Mouse (Mus musculus) myocyte (in vitro differentiated cells): Measurements from ENCODE around the gene Slc39a11. TPM values are rescaled to one million over a fixed set of nuclear protein-coding genes. Genes with fewer than 3 reads are reported as not detected.

Source experiments
- H3K27me3 ChIP-seq: one replicate; pipeline ENCODE4 v1.6.1; 2011; ENCODE audit not compliant: control insufficient read depth, insufficient read depth, insufficient read length
- H3K36me3 ChIP-seq: one replicate; pipeline ENCODE4 v1.6.1; 2011; ENCODE audit not compliant: control insufficient read depth, insufficient read depth
- H3K4me2 ChIP-seq: one replicate; pipeline ENCODE4 v1.6.1; 2011; ENCODE audit warnings: low read depth, control low read depth
- H3K4me3 ChIP-seq: one replicate; pipeline ENCODE4 v1.5.1; 2011; ENCODE audit warnings: mild to moderate bottlenecking, control low read depth, moderate library complexity
- H3K79me2 ChIP-seq: one replicate; pipeline ENCODE4 v1.6.1; 2011; ENCODE audit not compliant: control insufficient read depth, insufficient read depth
- H3ac ChIP-seq: one replicate; pipeline ENCODE4 v1.6.1; 2011; ENCODE audit not compliant: control insufficient read depth, insufficient read length
- CEBPB ChIP-seq: IDR thresholded peaks from 2 replicates; pipeline ENCODE4 v1.6.1; 2011; ENCODE audit warnings: mild to moderate bottlenecking, moderate library complexity; ENCODE audit not compliant: poor library complexity, insufficient read depth, severe bottlenecking
- E2F4 ChIP-seq: IDR thresholded peaks from one replicate; pipeline ENCODE4 v1.6.1; 2011; ENCODE audit warnings: mild to moderate bottlenecking, control low read depth, moderate library complexity; ENCODE audit not compliant: insufficient read depth
- MAX ChIP-seq: IDR thresholded peaks from one replicate; pipeline ENCODE4 v1.6.1; 2011; ENCODE audit warnings: low read depth, mild to moderate bottlenecking, control low read depth
- MYOD1 ChIP-seq, 3 experiments: IDR thresholded peaks; one replicate each; pipeline ENCODE4 v1.6.1; 2011; ENCODE audit warnings: control low read depth in 2 of 3, low read depth in 2 of 3, mild to moderate bottlenecking in 2 of 3, moderate library complexity in 1 of 3; ENCODE audit not compliant: insufficient read length in 2 of 3, control insufficient read depth in 1 of 3
- MYOG ChIP-seq, 3 experiments: IDR thresholded peaks; one replicate each; pipeline ENCODE4 v1.6.1; 2011; ENCODE audit warnings: control low read depth in 2 of 3, low read depth in 2 of 3, mild to moderate bottlenecking in 2 of 3; ENCODE audit not compliant: insufficient read length in 2 of 3, control insufficient read depth in 1 of 3, insufficient read depth in 1 of 3
- POLR2A ChIP-seq: IDR thresholded peaks from one replicate; pipeline ENCODE4 v1.6.1; 2011; ENCODE audit warnings: low read depth, mild to moderate bottlenecking, control low read depth, moderate library complexity; ENCODE audit not compliant: insufficient read length
- POLR2AphosphoS2 ChIP-seq: IDR thresholded peaks from one replicate; pipeline ENCODE4 v1.6.1; 2011; ENCODE audit warnings: low read depth, control low read depth; ENCODE audit not compliant: insufficient read length
- REST ChIP-seq: IDR thresholded peaks from one replicate; pipeline ENCODE4 v1.6.1; 2011; ENCODE audit warnings: mild to moderate bottlenecking, control low read depth, moderate library complexity; ENCODE audit not compliant: insufficient read depth, insufficient read length
- SRF ChIP-seq: IDR thresholded peaks from one replicate; pipeline ENCODE4 v1.6.1; 2011; ENCODE audit warnings: low read depth; ENCODE audit not compliant: control insufficient read depth, insufficient read length
- TCF12 ChIP-seq: IDR thresholded peaks from one replicate; pipeline ENCODE4 v1.6.1; 2011; ENCODE audit warnings: mild to moderate bottlenecking, control low read depth; ENCODE audit not compliant: poor library complexity, insufficient read depth, severe bottlenecking
- TCF3 ChIP-seq: IDR thresholded peaks from one replicate; pipeline ENCODE4 v1.6.1; 2011; ENCODE audit warnings: low read depth, control low read depth; ENCODE audit not compliant: insufficient read length
- USF1 ChIP-seq: IDR thresholded peaks from one replicate; pipeline ENCODE4 v1.6.1; 2011; ENCODE audit warnings: low read depth, mild to moderate bottlenecking, control low read depth, moderate library complexity
- polyA plus RNA-seq: library from polyadenylated mRNA; unstranded; fragments of >200 nt; fragmentation: generic; extraction: Trizol; gene quantifications from one replicate; pipeline ENCODE4 v1.2.1, GENCODE M21; 2012; ENCODE audit warnings: missing spikeins

Gene Slc39a11
- polyA plus RNA-seq, 1 experiment: 15.7 TPM

DNA sequence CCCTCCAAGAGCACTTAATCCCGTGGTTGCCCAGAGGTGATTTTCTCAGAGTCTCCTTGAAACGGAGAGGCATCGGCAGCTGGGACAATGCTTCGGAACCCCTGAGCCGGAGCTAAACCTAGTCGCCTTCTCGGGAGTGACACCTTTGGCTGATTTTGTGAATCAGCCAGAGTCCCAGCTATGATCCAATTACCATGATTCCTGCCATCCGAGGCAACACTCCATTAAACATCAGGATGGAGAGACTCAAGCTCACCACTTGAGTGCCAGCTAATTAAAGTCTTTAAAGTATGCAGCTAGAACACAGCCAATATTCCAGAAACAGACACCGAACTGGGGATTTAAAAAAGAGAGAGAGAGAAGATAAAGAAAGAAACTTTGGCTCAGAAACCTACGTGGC lies 136.9 kb downstream of the Slc39a11 start:
- Histone ChIP-seq H3K36me3 (no peaks in the 10 kb centered on the region), H3K4me3 (no peak overlapping the region), H3K27me3 (no peaks in the 10 kb centered on the region), H3K79me2 (no peaks in the 10 kb centered on the region), H3K4me2 (no peak overlapping the region), H3ac (no peak overlapping the region)
- no peak for TF ChIP-seq USF1
- no peak for TF ChIP-seq TCF12
- TF ChIP-seq POLR2AphosphoS2: no peak
- no peak for TF ChIP-seq POLR2A
- TF ChIP-seq MYOD1 (IDR thresholded peaks at IDR 0.05; ENCODE audit: control insufficient read depth in 1 of 3, insufficient read length in 2 of 3, low read depth in 2 of 3): no peak
- TF ChIP-seq E2F4: no peak
- TF ChIP-seq REST: no peak
- no peak for TF ChIP-seq TCF3
- no peak for TF ChIP-seq MAX
- no peak for TF ChIP-seq MYOG (IDR thresholded peaks at IDR 0.05; ENCODE audit: control insufficient read depth in 1 of 3, insufficient read depth in 1 of 3, insufficient read length in 2 of 3, low read depth in 2 of 3)

DNA sequence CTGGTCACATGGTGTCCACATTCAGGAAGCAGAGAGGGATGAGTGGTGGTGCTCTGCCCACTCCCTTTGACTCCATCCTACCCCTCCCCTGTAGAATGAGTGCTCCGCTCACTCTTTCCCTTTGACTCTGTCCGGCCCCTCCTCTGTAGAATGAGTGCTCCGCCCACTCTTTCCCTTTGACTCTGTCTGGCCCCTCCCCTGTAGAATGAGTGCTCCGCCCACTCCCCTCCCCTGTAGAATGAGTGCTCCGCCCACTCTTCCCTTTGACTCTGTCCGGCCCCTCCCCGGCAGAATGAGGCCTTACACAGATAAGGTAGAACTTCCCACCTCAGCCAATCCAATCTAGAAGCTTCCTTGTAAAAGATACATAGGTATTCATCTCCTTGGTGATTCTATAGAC lies 137.7 kb downstream of the Slc39a11 start:
- TF ChIP-seq USF1: no peak
- no peak for TF ChIP-seq TCF12
- TF ChIP-seq REST: no peak
- no peak for TF ChIP-seq MYOD1 (IDR thresholded peaks at IDR 0.05; ENCODE audit: control insufficient read depth in 1 of 3, insufficient read length in 2 of 3, low read depth in 2 of 3)
- TF ChIP-seq POLR2AphosphoS2: no peak
- no peak for TF ChIP-seq POLR2A
- no peak for TF ChIP-seq TCF3
- no peak for TF ChIP-seq SRF
- no peak for TF ChIP-seq E2F4
- TF ChIP-seq MYOG (IDR thresholded peaks at IDR 0.05; ENCODE audit: control insufficient read depth in 1 of 3, insufficient read depth in 1 of 3, insufficient read length in 2 of 3, low read depth in 2 of 3): no peak
- no peak for TF ChIP-seq CEBPB
- TF ChIP-seq MAX: no peak

DNA sequence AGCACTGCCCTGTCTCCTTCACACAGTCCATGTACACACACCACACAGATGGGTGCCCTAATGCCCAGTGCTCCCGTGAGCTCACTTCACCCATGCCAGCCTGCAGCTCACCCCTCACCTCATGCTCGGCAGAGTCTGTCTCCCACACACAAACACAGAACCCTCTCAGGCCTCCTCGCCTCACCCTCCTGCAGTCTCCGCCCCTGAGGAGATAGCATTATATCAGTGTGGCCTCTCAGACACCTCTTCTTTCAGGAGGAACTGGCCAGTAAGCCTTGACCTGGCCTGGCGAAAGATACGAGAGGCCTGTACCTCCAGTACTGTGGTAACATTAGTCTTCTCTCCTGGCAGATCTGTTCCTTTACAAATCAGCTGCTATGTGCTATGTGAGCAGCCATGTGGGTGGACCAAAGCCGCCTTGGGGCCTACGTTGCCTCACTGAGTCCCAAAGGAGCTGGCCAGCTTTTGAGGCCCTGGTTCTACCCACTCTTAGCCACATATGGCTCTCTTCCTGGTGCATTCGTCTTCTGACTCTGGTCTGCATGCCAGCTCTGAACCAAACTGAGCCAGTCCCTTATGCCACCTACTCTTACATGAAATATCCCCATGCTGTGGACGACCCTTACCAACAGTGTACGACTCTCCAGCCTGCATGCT lies 138.8 kb downstream of the Slc39a11 start:
- no peaks in the 10 kb centered on the region for H3K79me2 ChIP-seq
- no peak overlapping the region for H3ac ChIP-seq
- no peak overlapping the region for H3K4me3 ChIP-seq
- H3K4me2 ChIP-seq: no peak overlapping the region
- no peak for TF ChIP-seq CEBPB
- TF ChIP-seq MYOD1 (IDR thresholded peaks at IDR 0.05; ENCODE audit: control insufficient read depth in 1 of 3, insufficient read length in 2 of 3, low read depth in 2 of 3): no peak
- no peak for TF ChIP-seq POLR2AphosphoS2
- TF ChIP-seq TCF3: no peak
- TF ChIP-seq USF1: no peak
- TF ChIP-seq POLR2A: no peak
- TF ChIP-seq TCF12: no peak
- no peak for TF ChIP-seq MYOG (IDR thresholded peaks at IDR 0.05; ENCODE audit: control insufficient read depth in 1 of 3, insufficient read depth in 1 of 3, insufficient read length in 2 of 3, low read depth in 2 of 3)
- TF ChIP-seq REST: no peak
- no peak for TF ChIP-seq E2F4
- no peak for TF ChIP-seq SRF
- TF ChIP-seq MAX: no peak
- H3K36me3 ChIP-seq: no peaks in the 10 kb centered on the region
- no peaks in the 10 kb centered on the region for H3K27me3 ChIP-seq

More for the DNA sequence above, 137.7 kb downstream of the Slc39a11 start:
- Histone ChIP-seq H3K4me2 (no peak overlapping the region), H3K4me3 (no peak overlapping the region), H3ac (no peak overlapping the region), H3K36me3 (no peaks in the 10 kb centered on the region), H3K27me3 (no peaks in the 10 kb centered on the region), H3K79me2 (no peaks in the 10 kb centered on the region)

DNA sequence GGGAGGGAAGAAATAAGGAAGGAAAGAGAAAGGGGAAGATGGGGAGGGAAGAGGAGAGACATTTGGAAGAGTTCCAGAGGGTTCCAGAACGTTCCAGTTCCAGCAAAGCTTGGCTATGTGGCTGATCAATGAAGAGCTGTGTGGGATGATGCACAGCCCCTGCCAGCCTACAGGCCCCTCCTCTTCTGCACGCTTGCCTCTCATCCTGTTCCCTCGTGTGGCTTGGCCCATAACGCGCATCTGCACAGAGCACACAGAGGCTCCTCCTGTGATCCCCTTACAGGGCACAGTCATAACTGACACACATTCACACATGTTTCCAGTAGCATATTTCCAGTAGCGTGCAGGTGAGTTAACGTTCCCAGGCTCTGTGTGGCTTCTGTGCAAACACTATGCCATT lies 139.6 kb downstream of the Slc39a11 start:
- TF ChIP-seq MAX (no peak), POLR2A (no peak), CEBPB (no peak), POLR2AphosphoS2 (no peak), TCF12 (no peak), USF1 (no peak), MYOD1 (IDR thresholded peaks at IDR 0.05; ENCODE audit: control insufficient read depth in 1 of 3, insufficient read length in 2 of 3, low read depth in 2 of 3) (no peak), E2F4 (no peak), SRF (no peak), MYOG (IDR thresholded peaks at IDR 0.05; ENCODE audit: control insufficient read depth in 1 of 3, insufficient read depth in 1 of 3, insufficient read length in 2 of 3, low read depth in 2 of 3) (no peak), TCF3 (no peak), REST (no peak)
- Histone ChIP-seq H3K27me3 (no peaks in the 10 kb centered on the region), H3K4me2 (no peak overlapping the region), H3K36me3 (no peaks in the 10 kb centered on the region), H3K4me3 (no peak overlapping the region), H3K79me2 (no peaks in the 10 kb centered on the region), H3ac (no peak overlapping the region)
